Mouse (Mus musculus) spleen, adult 2 months (tissue): ENCODE measurements at regions not wholly inside any gene's neighbourhood (a gene's known extent, or its start where the extent isn't known, plus 50 kb on each side); places are given as distances from the start of the nearest gene placed in this dataset.

Experiments used
- CTCF ChIP-seq: fragments of 200-500 bp; IDR thresholded peaks from 2 replicates; pipeline ENCODE4 v1.5.1; 2011; ENCODE audit warnings: mild to moderate bottlenecking, inconsistent platforms; ENCODE audit not compliant: insufficient read depth, insufficient read length, insufficient replicate concordance; ENCODE audit errors: extremely low read depth
- POLR2A ChIP-seq: fragments of 200-500 bp; IDR thresholded peaks from 2 replicates; pipeline ENCODE4 v1.6.1; 2011; ENCODE audit warnings: low read depth, low read length, inconsistent platforms

DNA sequence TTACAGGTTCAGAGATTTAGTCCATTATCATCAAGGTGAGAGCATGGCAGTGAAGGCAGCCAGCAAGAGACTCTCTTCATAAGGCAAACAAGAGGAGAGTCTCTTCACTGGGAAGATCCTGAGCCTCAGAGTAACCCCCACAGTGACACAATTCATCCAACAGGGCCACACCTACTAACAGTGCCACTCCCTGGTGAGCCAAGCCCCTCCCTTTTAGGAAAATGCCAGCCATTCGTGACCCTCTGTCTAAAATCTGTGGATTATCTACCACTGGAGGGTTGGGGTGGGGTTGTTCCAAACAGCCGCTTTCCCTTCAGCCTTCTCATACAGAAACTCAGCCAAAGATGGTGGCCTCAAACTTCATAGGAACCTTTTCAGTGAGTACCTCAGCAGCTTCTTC is 65.9 kb upstream of the Ipo5 start:
- TF ChIP-seq CTCF (no peak), POLR2A (no peak)
